Mouse (Mus musculus): ENCODE data around the gene Teddm1b.

Teddm1b gene

GRCm38 (mm10) chr1:153904236-153904635 is 30.1 kb downstream of the Teddm1b start:
- DNase-seq, result no peak

- DNase-seq, result no peak
Observed at GRCm38 (mm10) chr1:153905884-153906283, 31.7 kb downstream of the Teddm1b start.

DNA sequence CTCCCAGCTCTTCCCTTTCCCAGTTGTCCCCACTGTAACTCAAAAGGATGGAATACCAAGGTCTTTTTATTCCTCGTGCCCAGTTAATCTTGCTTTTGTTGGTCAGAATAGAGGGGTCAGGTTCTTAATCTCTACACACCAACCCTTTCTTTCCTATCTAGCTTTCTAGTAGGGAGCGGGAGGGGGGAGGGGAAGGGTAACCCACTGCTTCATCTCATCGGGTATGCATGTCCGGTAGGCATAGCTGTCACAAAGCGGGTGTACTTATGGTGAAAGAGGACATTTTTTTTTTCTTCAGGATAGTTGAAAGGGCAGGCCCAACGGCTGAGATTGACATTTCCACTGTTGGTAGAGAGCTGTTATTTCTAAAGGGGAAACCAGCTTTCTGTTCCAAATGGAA is 34.1 kb downstream of the Teddm1b start:
- no peak for DNase-seq

GRCm38 (mm10) chr1:153908741-153909140 is 34.6 kb downstream of the Teddm1b start:
- no peak for DNase-seq

GRCm38 (mm10) chr1:153909213-153909962 is 35.2 kb downstream of the Teddm1b start:
- DNase-seq, result peak; percentile 37

DNA sequence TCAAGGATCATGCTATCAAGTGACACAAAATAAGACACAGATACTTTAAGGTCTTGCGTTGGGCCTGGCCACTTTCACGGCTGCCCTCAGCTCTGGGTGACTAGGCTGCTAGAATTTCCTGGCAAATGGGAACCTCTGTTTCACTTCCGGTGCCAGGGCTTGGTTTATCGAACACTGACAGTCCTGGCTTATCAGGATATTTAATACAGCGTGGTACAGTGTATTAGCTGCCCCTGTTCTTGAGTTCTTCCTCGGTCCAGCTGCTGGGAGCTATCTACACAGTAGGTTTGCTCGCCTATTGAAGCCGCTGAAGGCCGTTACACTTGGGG is 35.8 kb downstream of the Teddm1b start:
- no peak for DNase-seq

DNA sequence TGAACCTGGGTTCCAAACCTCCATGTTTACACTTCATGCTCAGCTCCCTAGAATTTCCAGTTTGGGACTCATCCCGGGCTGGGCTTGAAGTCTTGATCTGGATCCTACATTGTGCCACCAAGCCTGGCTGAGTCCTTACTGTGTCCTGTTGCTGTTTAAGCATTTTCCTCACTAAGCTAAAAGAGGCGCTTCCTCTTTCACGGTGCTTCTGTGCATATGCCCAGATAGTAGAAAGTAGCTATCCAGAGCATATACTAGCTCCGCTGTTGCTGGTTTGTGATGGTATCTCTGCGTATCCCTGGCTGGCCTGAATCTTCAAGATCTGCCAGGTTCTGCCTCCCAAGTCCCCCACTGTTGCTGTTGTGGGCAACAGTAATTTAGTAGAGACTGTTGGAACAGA is 36.3 kb downstream of the Teddm1b start:
- no peak for DNase-seq

GRCm38 (mm10) chr1:153911276-153911795 is 37.2 kb downstream of the Teddm1b start:
- DNase-seq, result no peak

DNA sequence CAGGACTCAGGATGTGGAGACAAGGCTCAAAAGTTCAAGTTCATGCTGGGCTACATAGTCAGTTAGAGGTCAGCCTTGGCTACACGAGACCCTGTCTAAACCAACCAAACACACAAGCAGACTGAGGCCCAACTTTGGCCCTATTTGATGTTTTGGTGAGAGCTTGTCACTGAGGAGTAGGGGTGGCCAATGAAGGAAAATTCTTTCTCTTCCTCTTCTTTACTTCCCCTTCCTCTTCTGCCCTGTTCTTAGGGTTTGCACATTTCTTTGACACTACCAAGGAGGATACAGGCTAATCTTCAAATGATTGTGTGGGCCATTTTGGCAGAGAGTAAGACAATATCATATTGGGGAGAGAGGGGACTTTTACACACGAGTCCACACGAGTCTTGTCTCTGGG is 39.7 kb downstream of the Teddm1b start:
- no peak for DNase-seq

GRCm38 (mm10) chr1:153918521-153919206 is 44.5 kb downstream of the Teddm1b start:
- DNase-seq, result peak; percentile 42

DNA sequence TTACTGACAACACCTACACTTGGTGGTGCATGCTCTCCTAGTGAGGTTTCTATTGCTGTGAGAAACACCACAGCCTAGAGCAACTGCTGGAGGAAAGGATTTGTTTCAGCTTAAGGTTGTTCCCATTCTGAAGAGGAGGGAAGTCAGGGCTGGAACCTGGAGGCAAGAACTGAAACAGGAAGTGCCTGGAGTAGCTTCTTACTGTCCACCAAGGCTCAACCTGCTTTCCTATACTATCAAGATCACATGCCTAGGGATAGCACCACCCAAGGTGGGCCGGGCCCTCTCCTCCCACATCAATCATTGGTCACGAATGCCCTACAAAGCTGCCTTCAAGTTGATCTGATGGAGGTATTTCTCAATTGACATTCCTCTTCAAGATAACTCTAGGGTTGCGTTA is 47.5 kb downstream of the Teddm1b start:
- no peak for DNase-seq

GRCm38 (mm10) chr1:153922571-153923021 is 48.5 kb downstream of the Teddm1b start:
- peak; percentile 57 for DNase-seq

- no peak for DNase-seq
Observed at GRCm38 (mm10) chr1:153924395-153925385, 50.5 kb downstream of the Teddm1b start.

All from lung, postnatal 10 days (tissue).